Mouse (Mus musculus) hindbrain, embryonic 14.5 days (tissue): ENCODE measurements around the gene Mettl21e. TPM values are rescaled to one million over a fixed set of nuclear protein-coding genes. Genes with fewer than 3 reads are reported as not detected.

ENCODE experiments used
- ATAC-seq: fragments of 200-750 bp; cut with Nextera tagmentation; 2 replicates; pipeline ENCODE4 v1.8.0; 2017; ENCODE audit warnings: moderate number of reproducible peaks, mild to moderate bottlenecking, moderate TSS enrichment, moderate library complexity; ENCODE audit not compliant: low FRiP score
- DNase-seq: peaks from one replicate; pipeline ENCODE4 v3.0.0-alpha.2; 2015; ENCODE audit warnings: low spot score
- H3K27ac ChIP-seq: fragments of 300-500 bp; sonication (generic); 2 replicates; pipeline ENCODE4 v1.5.1; 2014; ENCODE audit warnings: mild to moderate bottlenecking, moderate library complexity
- H3K27me3 ChIP-seq: fragments of 300-500 bp; sonication (generic); 2 replicates; pipeline ENCODE4 v1.6.1; 2014; ENCODE audit warnings: mild to moderate bottlenecking, low read length, mixed read lengths; ENCODE audit not compliant: control insufficient read depth, insufficient read depth
- H3K36me3 ChIP-seq: fragments of 300-500 bp; sonication (generic); replicated peaks from 2 replicates; pipeline ENCODE4 v1.6.1; 2014; ENCODE audit not compliant: control insufficient read depth, insufficient read depth
- H3K4me1 ChIP-seq: fragments of 300-500 bp; sonication (generic); replicated peaks from 2 replicates; pipeline ENCODE4 v1.6.1; 2014; ENCODE audit warnings: antibody characterized with exemption, low read length, mixed read lengths; ENCODE audit not compliant: control insufficient read depth, insufficient read depth
- H3K4me2 ChIP-seq: fragments of 300-500 bp; sonication (generic); replicated peaks from 2 replicates; pipeline ENCODE4 v1.6.1; 2014; ENCODE audit warnings: mild to moderate bottlenecking, moderate library complexity
- H3K4me3 ChIP-seq: fragments of 300-500 bp; sonication (generic); replicated peaks from 2 replicates; pipeline ENCODE4 v1.5.1; 2014; ENCODE audit warnings: mild to moderate bottlenecking, low read length
- H3K9ac ChIP-seq: fragments of 300-500 bp; sonication (generic); 2 replicates; pipeline ENCODE4 v1.6.1; 2014
- H3K9me3 ChIP-seq: fragments of 300-500 bp; sonication (generic); 2 replicates; pipeline ENCODE4 v1.6.1; 2016; ENCODE audit warnings: low read length; ENCODE audit not compliant: control insufficient read depth
- WGBS: fragments of 180-500 bp; shearing (Covaris S2); extraction: QIAGEN DNeasy Blood & Tissue Kit; methylation state at CpG from one replicate; pipeline ENCODE4 v1.1.7; 2014; 5-methylcytosine and 5-hydroxymethylcytosine counted together
- polyA plus RNA-seq: library from polyadenylated mRNA; unstranded; fragments of >200 nt; fragmentation: Nextera tagmentation; extraction: Ambion mirVana; gene quantifications from 2 replicates; pipeline ENCODE4 v1.2.1, GENCODE M21; 2014

The Mettl21e gene
- polyA plus RNA-seq, 1 experiment from 2014 or later = not detected

DNA sequence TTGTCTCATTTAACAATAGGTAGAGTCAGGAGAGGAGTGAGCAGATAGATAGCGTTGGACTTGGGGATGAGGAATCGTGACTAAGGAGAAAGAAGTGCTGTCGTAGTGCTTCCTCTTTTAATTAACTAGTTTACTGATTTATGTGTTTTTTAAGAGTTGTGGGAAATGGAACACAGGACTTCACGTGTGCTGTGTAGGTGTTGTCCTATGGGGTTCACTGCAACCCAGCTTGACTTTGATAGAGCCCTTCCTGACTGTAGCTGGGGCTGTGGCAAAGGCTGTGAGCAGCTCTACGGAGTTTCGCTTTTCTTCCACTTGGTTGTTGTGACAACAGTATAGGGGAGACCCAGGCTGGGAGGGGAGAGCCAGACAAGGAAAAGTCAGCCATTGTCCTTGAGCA is 60.4 kb downstream of the Mettl21e start:
- Histone ChIP-seq H3K4me2 (no peak overlapping the region), H3K9me3 (no peaks in the 10 kb centered on the region), H3K36me3 (peaks cover 65% of the 10 kb centered on the region), H3K4me3 (no peak overlapping the region), H3K9ac (no peak overlapping the region), H3K4me1 (no peaks in the 10 kb centered on the region), H3K27ac (no peak overlapping the region), H3K27me3 (no peaks in the 10 kb centered on the region)
- ATAC-seq = no peak
- no peak for DNase-seq
- 87% methylated on average over 6 of the region's 6 CpGs for WGBS

DNA sequence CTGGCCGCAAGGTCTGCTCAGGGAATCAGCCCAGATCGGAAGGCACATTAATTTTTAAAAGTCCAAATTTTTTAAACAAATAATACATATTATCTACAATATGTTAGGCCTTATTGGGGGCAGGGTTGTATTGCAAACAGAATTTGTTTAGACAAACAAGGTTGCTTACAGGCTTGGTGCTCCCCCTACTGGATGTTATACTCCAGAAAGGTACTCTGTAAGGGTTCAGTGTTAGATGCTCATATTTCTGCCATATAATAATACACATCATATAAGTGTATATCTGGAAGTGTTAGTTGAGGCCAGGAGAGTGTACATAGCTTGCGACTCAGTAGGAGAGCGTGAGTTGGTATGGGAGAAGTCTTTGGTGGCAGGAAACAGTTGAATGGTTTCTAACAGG is 63.5 kb downstream of the Mettl21e start:
- Histone ChIP-seq H3K4me3 (no peak overlapping the region), H3K9ac (no peak overlapping the region), H3K9me3 (no peaks in the 10 kb centered on the region), H3K27ac (no peak overlapping the region), H3K4me2 (no peak overlapping the region), H3K27me3 (no peaks in the 10 kb centered on the region), H3K36me3 (peaks cover 36% of the 10 kb centered on the region), H3K4me1 (no peaks in the 10 kb centered on the region)
- whole genome bisulfite sequencing = 95% methylated on average over 4 of the region's 4 CpGs
- DNase-seq = no peak
- no peak for ATAC-seq

Other genes starting within 250 kb of the Mettl21e start
- gene Mettl21c, start 198.9 kb downstream of the Mettl21e start, polyA plus RNA-seq = 1.9 and 2.2 TPM in 2 replicates
- 0.07 TPM in 1 of 2 replicates, not detected in the other for gene Gm8251, start 157.0 kb downstream of the Mettl21e start, polyA plus RNA-seq
- 42.7 and 43.0 TPM in 2 replicates for gene Tex30, start 116.5 kb downstream of the Mettl21e start, polyA plus RNA-seq
- 26.0 and 30.2 TPM in 2 replicates for gene Kdelc1, start 100.2 kb downstream of the Mettl21e start, polyA plus RNA-seq
- gene Bivm, start 100.0 kb downstream of the Mettl21e start, polyA plus RNA-seq = 33.1 and 39.2 TPM in 2 replicates
- gene Ercc5, start 71.2 kb downstream of the Mettl21e start, polyA plus RNA-seq = 31.1 TPM in 2 replicates